Mouse (Mus musculus) stomach, postnatal 0 days (tissue): ENCODE measurements around the gene Lmnb2.

Experiments
- CTCF ChIP-seq: IDR thresholded peaks from 2 replicates; pipeline ENCODE4 v1.5.1; 2016; ENCODE audit warnings: antibody characterized with exemption, low read depth, mild to moderate bottlenecking, moderate library complexity
- EP300 ChIP-seq: optimal IDR thresholded peaks from 2 replicates; pipeline ENCODE3; 2016; ENCODE audit warnings: antibody characterized with exemption

- TF ChIP-seq CTCF: no peak
- TF ChIP-seq EP300: no peak
These were observed 44.0 kb upstream of the Lmnb2 start for GRCm38 (mm10) chr10:80962051-80962472.
